Mouse (Mus musculus) kidney, postnatal 4 days (tissue): Measurements from ENCODE around the gene Zfp112.
"Not testable (repeated sequence)": the region's sequence is repeated elsewhere in the genome, so short reads cannot be mapped to it uniquely, and the experiment has no call there.

ENCODE experiments used
- DNase-seq, 2 experiments: peaks; one replicate each; pipeline ENCODE4 v3.0.0; 2021; ENCODE audit warnings: mixed read lengths in 2 of 2

The Zfp112 gene

GRCm38 (mm10) chr7:24112156-24112856, at the start of gene Zfp112:
TSS of gene Zfp112 (plus strand) at chr7:24112314.
- DNase-seq, result peak; percentile 77 to 85

DNA sequence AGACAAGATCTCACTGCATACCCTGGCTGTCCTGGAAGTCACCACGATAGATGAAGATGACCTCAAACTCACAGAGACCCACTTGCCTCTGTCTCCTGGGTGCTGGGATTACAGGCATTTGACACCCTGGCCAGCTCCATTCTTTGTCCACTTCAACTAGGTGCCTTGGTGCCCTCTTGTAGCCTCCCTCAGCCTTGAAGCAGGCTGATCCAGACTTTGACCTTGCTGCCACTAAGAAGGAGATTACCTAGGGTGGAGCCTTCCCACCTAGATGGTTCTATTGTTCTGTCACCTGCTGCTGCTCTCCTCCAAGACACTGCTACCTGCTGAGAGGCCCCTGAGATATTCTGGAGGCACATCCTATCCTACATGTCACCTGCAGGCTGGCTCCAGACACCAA, 37.7 kb upstream of the Zfp112 start:
- not testable (repeated sequence) for DNase-seq

DNA sequence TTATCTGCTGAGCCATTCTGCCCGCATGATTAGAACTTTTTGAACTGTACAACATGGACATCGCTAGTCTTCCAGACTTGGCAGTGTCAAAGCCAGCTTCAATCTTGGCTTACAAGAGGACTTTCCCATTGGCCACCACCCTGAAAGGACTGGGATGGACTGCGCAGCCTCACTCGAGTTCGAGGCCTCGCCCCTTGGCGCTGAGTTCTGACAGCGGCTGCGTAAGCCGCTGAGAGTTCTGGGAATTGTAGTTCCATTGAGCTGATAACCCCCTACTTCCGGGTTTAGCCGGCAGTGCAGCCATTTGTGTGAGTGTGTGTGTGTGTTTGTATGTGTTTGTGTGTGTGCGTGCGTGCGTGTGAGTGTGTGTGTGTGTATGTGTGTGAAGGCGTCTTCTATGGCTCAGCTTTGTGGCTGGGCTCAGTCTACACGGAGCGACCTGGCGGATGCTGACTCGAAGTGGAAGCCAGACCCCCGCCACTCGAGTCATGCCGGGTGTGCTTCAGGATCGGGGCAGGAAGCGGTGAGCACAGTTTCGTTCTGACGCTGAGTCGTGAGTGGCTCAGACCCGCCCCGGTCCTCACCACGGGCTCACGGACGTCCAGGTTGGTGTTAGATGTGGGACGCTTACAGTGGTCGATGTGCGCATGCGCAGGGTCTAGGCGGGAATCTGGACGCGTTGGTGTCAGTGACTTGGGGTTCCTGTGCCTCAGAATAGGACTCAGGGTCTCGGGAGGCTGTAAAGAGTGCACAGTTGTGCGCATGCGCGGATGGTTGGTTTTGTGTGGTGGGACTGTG, 30.3 kb upstream of the Zfp112 start, which contains the start of gene Zfp180:
Zfp180 (plus strand) TSS at position 291 of the 798 bp plus-strand sequence.
- peak; percentile 93 to 97 for DNase-seq

GRCm38 (mm10) chr7:24082457-24083235, 29.5 kb upstream of the Zfp112 start:
- DNase-seq, result peak in 1 of 2 experiments; percentile 12

DNA sequence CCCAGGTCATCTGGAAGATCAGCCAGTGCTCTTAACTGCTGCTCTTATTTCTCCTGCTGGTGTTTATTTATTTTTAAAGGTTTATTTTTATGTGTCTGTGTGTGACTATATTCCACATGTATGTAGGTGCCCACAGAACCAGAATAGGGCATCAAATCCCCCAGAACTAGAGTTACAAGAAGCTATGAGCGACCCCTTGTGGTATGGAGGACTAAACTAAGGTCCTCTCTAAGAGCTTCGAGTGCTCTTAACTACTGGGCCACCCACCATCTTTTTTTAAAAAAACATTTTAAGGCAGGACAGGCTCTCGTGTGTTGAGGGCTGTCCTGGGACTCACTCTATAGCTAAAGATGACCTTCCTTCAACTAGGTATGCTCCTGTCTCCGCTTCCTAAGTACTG, 25.2 kb upstream of the Zfp112 start:
- no peak for DNase-seq

DNA sequence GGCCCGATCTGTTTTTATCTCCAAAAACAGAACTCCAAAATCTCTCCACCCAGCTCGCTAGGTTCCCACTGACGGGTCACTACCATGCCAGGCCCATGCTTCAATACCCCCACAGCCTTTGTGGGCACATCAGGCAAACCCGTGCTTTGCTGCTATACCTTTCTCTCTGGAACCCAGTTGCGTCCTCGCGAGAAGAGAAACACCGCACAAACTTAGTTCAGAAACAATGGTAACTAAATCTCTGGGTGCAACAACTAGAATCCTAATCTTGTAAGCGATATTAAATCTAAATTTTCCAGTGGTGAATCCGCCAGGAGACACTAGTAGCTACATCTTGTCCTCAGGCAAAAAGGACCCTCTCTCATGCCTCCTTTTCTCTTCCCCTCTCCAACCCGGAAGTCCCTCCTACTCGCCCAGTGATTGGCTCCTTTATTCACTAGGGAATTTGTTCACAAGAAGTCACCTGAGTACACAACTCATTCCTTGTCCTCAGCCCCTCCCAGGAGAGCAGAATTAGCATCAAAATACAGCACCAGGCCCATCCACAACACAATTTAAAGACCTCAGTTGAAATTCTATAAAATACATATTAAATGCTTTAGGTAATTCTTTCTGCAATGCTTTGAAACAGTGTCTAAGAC, 24.5 kb upstream of the Zfp112 start:
- DNase-seq, result no peak

- DNase-seq, result no peak
Observed at GRCm38 (mm10) chr7:24104403-24104802, 7.7 kb upstream of the Zfp112 start.

DNA sequence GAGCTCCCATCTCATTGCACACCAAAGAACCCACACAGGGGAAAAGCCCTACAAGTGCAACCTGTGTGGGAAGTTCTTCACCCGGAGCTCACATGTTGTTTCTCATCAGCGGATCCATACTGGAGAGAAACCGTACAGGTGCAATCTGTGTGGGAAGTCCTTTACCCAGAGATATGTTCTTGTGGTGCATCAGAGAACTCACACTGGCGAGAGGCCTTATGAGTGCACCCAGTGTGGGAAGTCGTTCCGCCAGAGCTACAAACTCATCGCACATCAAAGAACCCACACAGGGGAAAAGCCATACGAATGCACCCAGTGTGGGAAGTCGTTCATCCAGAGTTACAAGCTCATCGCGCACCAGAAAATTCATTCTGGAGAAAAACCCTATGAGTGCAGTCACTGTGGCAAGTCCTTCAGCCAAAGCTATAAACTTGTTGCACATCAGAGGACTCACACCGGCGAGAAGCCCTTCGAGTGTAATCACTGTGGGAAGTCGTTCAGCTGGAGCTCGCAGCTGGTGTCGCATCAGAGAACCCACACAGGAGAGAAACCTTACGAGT, 6.9 kb upstream of the Zfp112 start:
- peak in 1 of 2 experiments; percentile 10 for DNase-seq

GRCm38 (mm10) chr7:24110839-24111238, 1.3 kb upstream of the Zfp112 start:
- DNase-seq, result no peak

- no peak for DNase-seq
Observed at GRCm38 (mm10) chr7:24111772-24112155, 350 bp upstream of the Zfp112 start.

DNA sequence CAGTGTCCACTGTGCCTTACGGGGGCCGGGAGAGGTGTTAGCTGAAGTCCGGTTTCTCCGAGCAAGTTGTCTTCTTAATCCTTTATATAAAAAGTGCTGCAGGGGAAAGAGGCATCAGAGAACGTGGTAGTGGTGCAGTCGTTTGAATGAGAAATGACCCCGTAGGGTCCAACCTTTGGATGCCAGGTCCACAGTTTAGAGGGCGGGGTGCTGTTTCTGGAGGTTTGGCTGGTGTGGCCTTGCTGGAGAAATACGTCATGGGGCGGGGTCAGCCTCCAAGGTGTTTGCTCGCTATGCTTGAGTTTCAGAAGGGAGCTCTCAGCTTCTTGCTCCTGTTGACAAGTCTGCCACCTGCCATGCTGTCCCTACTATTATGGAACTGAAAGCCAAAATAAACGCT, 887 bp downstream of the Zfp112 start:
- DNase-seq, result peak; percentile 79 to 84

DNA sequence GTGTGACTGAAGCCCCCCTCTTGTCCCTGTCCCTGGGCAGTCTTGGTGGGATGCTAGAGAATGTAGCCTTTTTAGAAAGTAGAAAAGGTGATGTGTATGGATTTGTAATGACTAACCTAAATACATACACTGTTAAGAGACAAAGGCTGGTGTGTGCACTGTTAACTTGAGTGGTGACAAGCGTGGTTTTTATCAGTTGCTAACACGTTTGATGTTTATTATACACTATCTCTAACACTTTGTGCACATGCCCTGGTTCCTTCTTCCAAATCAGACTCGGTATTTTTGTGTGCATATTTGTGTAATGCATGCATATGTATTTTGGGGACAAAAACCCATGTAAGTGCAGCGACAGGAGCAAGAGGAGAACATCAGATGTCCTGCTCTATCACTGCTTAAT, 4.5 kb downstream of the Zfp112 start:
- no peak for DNase-seq

- no peak for DNase-seq
Observed at GRCm38 (mm10) chr7:24133425-24133995, 21.4 kb downstream of the Zfp112 start.

DNA sequence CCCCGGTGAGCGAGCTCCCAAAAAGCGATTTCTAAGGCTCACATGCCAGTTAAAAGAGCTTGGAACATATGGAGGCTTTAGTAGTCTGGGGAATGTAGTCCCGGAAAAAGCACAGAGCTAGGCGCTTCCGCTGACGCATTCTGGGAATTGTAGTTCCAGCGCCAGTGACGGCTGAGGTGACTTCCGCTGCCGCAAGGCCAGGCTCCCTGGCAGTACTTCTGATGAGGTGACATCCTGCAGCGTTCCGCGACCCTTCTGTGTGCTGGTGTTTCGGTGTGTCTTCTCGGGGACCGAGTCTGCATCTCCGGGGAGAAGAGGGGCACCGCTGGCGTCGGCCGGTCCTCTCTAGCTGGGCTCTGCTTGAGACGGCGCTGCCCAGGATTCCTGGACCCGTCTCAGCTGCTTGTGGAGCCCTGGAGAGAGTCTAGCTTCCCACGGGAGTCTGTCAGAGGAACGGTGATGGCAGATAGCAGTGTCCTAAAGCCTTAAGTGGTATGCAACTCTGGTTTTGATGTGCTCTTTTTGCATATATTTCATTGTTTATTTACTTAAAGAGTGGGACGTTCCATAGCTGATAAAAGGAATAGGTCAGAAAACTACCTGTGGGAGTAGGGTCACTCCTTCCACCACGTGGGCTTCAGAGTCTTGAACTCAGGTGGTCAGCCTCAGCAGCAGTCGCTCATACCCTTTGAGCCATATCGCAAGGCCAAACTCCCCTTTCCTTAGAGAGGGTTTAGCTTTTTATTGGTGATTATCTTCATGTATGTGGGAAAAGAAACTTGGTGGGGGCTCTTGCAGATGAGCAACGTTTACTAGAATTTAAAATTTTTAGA, 22.1 kb downstream of the Zfp112 start, which contains the start of gene Zfp235:
Zfp235 (plus strand) TSS at position 174 of the 833 bp plus-strand sequence.
- peak; percentile 85 to 89 for DNase-seq

DNA sequence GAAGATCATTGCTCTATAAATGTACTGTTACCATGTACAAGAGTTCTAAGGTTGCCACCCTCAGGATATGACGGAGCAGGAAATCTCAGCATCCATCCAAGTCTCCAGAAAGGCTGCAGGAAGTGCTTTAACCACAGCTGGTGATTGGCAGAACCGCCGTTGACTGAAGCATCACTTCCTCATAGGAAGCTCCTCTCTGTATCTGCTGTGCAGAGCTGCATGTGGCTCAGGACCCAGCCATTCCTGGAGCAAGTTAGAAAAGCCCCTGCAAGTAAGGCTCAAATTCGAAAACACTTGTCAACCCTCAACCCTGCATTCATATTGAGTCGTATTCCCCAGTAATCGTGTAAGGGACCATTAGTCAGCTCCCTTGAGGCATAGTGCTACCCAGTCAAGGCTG, 30.5 kb downstream of the Zfp112 start:
- no peak for DNase-seq

DNA sequence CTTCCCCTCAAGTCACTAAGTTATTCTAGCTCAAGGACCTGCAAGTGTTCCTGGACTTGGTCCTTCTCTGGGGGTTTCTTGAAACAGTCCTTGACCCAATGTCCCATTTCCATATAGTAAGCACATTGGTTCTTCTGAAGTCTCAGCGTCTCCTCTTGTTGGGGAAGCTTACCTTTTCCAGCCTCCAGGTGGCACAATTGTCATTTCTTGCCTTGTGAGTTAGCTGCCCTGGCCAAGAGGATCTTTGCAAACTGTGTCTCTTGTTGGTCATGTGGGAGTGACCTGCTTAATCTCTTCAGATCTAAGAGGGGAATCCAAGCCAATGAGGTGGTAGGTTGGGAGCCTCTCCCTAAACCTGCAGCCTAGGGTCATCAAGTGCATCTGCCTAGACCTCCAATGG, 41.2 kb downstream of the Zfp112 start:
- DNase-seq, result peak; percentile 44 to 54

DNA sequence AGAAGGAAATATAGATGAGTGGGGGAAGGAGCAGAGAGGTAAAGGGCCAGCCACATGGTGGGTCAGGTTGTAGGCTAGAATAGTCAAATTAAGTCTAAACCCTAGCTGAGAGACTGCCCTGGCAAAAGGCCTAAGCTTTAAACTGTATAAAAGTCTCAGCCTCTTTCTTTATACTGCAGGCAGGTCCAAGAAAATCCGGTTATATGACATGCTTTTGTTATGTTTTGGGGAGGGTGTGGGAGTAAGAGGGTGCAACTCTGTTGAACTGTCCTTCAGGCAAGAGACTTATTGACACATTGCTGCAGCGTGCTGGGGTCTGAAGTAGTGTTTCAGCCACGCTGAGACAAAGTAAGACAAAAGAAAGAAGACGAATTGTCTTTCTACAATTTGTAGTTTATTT, 60.1 kb downstream of the Zfp112 start:
- DNase-seq, result no peak

DNA sequence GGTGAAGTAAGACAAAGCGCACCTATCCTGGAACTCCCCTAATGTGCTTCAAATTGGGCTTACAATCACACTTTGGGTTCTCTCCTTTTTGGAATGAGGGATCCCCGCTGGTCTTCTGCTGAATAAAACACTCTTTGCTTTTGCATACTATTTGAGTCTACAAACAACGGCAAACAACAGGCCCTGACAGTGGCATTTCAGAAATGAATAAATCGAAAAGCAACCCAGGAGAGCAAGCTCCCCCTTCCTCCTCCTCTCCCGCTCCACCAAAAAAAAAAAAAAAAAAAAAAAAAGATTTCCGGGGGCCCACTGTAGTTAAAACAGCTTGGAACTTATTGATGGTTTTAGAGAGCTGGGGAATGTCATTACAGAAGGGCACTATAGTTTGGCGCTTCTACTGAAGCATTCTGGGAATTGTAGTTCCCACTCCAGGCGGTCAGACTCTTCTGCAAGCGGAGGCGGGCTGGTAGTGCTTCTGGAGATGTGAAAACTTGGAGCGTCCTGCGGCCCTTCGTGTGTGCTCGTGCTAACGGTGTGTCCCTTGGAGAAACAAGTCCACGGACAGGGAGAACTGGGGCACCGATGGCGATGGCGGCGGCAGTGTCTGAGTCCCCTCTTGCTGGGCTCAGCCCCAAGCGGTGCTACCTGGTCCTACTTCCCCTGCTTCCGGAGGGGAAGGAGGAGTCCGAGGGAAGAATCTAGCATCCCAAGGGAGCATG, 62.7 kb downstream of the Zfp112 start, which contains the start of gene Zfp114:
Zfp114 (plus strand) TSS at position 443 of the 719 bp plus-strand sequence.
- peak; percentile 79 to 87 for DNase-seq

GRCm38 (mm10) chr7:24175337-24175711, 63.2 kb downstream of the Zfp112 start:
- no peak for DNase-seq
